Mouse (Mus musculus): ENCODE measurements around the gene Btd.

Btd gene

GRCm38 (mm10) chr14:31664903-31665565 lies 24.2 kb downstream of the Btd start:
- peak; percentile 75 for DNase-seq (ENCODE audit: low read depth)

DNA sequence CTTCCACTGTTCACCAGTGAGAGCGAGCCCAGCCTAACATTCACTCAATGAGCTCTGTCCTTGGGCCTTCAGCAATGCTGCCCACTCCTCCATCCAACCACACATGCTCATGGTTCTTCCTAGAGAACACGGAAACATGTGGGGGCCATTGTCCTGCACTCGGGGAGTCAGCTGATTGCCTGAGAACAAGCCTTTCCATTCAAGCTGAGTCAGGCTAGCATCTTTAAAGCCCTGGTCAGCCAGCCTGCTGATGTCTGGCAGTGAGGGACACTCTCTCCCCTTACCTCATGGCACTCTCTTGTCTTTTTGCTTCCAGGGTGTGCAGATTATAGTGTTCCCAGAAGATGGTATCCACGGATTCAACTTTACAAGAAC lies 24.7 kb downstream of the Btd start:
- DNase-seq (ENCODE audit: low read depth), result no peak

- DNase-seq (ENCODE audit: low read depth), result no peak
Observed at GRCm38 (mm10) chr14:31666931-31667705, 26.3 kb downstream of the Btd start.

GRCm38 (mm10) chr14:31667741-31668140 lies 26.9 kb downstream of the Btd start:
- DNase-seq (ENCODE audit: low read depth), result no peak

DNA sequence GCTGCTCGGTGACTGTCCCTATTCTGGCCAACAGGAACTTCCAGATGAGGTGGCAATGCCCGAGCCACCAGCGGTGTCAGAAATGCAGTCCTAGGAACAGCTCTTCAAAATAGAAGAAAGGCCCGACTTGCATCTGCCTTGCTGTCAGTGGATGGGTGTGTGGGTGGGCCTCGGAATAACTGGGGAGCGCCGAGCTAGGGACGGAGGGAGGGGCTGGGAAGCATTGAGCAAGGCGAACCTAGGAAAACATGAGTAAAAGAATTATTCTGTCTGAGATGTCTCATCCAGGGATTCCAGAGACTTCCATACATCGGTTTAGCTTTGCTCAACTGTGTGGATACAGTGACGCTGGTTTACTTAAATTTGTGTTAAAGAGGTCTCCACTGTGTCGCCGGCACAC lies 27.5 kb downstream of the Btd start:
- no peak for DNase-seq (ENCODE audit: low read depth)

GRCm38 (mm10) chr14:31669161-31669611 lies 28.4 kb downstream of the Btd start:
- no peak for DNase-seq (ENCODE audit: low read depth)

DNA sequence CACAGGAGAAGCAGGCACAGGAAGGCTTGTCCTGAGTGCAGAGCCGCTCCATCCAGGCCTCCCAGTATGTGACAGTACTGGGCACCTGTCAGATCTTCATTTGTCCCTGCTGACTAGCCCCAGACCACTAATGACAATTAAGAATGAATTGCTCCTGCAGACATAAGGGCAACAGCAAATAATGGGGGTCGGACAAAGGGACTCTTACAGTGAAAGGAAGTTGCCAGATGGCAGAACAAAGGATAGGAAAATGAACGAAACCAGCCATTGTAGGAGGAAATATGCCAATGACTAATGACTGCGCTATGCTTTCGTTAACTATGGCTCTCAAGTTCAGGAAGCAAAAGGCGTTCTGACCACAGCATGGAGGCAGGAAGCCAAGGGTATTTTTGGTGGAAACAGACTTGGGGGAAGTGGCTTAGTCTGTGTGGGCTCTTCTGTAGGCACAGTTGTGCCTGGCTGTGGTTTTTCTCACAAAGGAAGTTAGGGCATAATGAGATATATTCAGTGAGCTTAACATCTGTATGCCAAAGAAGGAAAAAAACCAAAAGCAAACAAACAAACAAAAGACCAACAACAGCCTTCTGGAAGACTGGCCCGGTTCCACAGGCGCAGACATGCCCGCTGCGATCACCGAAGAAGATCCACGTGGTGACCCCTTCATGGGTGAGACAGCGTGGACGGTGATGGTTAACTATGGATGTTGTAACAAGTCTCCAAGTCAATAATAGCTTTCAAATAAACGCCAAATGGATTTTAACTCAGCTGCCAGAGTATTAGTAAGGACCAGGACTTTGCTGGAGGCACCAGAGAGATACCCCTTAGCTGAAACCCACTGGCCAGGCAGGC lies 29.0 kb downstream of the Btd start:
- peak; percentile 86 for DNase-seq (ENCODE audit: low read depth)

- no peak for DNase-seq (ENCODE audit: low read depth)
Observed at GRCm38 (mm10) chr14:31671635-31672320, 30.9 kb downstream of the Btd start.

- no peak for DNase-seq (ENCODE audit: low read depth)
Observed at GRCm38 (mm10) chr14:31680656-31681055, 39.8 kb downstream of the Btd start.

- no peak for DNase-seq (ENCODE audit: low read depth)
Observed at GRCm38 (mm10) chr14:31681291-31681690, 40.5 kb downstream of the Btd start.

GRCm38 (mm10) chr14:31681931-31682555 lies 41.2 kb downstream of the Btd start:
- DNase-seq (ENCODE audit: low read depth), result no peak

- DNase-seq (ENCODE audit: low read depth), result no peak
Observed at GRCm38 (mm10) chr14:31683610-31684009, 42.8 kb downstream of the Btd start.

GRCm38 (mm10) chr14:31684343-31685040 lies 43.7 kb downstream of the Btd start:
- DNase-seq (ENCODE audit: low read depth), result peak; percentile 73

DNA sequence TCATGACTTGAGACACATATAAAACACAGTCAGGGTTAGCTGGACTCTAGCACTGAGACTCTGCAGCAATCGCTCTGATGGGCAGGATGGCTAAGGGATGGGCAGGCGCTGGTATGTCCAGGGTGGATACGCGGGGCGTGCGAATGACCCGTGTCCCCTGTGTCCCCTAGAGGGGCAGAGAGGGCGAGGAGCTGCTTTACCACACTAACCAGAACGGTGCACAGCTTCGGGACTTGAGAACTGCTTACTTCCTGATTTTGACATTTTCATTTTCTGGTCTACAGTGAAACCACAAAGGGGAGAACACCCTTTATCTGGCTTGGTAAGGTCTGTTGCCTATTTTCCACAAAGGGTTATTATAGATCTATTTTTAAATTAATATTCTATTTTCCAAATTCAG lies 44.9 kb downstream of the Btd start:
- peak; percentile 45 for DNase-seq (ENCODE audit: low read depth)

DNA sequence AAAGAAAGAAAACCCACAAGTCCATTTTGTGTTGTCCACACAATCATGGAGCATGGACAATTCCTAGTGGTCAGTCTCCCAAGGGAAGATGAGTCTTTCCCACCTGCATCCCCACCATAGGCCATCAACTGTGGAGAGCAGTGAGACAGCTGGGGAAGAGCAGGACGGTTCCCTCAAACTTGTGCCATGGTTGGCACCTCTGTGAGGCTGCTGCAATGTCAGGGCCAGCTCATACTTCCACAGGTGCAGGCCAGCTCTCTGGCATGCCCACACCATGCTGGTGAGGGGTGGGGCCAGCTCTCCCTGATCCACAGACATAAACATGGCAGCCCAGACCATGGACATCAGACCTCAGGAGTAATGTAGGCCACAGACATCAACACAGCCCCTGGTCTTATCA lies 45.4 kb downstream of the Btd start:
- no peak for DNase-seq (ENCODE audit: low read depth)

DNA sequence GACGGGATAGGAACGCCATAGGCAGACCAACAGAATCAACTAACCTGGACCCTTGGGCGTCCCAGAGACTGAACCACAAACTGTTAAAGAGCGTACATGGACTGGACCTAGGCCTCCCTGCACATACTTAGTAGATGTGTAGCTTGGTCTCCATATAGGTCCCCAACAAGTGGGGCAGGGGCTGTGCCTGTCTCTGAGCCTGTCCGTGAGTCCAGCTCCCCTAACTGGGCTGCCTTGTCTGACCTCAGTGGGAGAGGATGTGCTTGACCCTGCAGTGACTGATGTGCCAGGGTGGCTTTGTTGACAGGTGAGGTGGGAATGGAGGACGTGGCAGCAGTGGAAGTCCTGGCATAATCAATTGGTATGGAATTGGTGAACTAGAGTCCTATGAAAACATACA lies 51.7 kb downstream of the Btd start:
- DNase-seq (ENCODE audit: low read depth), result no peak

DNA sequence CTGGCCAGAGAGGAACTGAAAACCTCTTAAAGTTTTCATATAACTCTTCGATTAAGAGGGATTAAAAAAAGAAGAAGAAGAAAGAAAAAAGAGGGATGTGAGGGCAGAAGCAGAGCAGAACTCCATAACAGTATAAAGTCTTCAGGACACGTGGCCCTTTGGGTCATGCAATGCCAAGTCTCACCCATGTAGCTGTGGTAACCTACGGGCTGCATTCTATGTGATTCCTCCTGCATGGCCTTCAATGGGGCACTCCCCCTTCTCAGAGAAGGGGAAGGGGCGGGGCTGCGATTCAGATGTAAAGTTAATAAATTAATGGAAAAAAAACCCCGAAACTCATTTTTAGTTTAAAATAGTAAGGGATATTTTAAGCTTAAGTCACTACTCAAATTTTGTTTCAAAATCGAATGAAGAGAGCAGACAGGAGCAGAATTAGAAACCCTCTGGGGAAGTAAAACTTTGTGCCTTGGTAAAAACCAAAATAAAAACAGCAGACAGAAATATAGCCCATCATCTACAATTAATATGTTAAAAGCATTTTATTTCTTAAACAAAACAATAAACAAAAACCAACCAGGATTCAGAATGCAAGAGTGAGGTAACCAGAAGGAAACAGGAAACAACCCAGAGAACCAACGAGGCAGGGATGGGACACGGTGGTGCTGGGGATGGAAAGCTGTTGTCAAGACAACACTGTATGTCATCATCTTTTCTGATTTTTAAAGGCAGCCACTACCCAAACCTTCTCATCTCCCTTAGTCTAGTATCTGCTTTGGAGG lies 55.6 kb downstream of the Btd start:
- no peak for DNase-seq (ENCODE audit: low read depth)

GRCm38 (mm10) chr14:31696985-31697303 lies 56.1 kb downstream of the Btd start:
- peak; percentile 37 for DNase-seq (ENCODE audit: low read depth)

GRCm38 (mm10) chr14:31697346-31697745 lies 56.5 kb downstream of the Btd start:
- no peak for DNase-seq (ENCODE audit: low read depth)

DNA sequence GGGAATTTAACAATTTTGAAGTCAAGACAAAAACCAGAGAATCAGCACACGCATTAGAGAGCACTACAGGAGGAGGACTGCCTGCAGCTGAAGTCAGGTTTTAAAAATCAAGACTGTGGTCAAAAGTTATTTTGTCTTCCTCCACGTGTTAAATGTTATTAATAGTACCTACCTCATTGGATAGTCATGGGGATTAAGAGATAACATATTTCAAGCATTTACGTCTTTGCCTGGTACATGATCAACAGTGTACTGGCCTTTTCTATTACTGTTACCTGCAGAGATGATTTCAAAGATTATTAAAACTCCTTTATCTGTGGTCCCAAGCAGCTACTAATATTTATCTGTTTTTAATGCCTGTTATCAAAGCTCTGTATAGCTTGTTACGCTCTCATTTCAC lies 56.9 kb downstream of the Btd start:
- DNase-seq (ENCODE audit: low read depth), result no peak
